Mouse (Mus musculus) heart, embryonic 12.5 days (tissue): ENCODE data around the gene Dnm1. TPM values are rescaled to one million over a fixed set of nuclear protein-coding genes. Genes with fewer than 3 reads are reported as not detected.

Experiments
- ATAC-seq: fragments of 200-750 bp; cut with Nextera tagmentation; 2 replicates; pipeline ENCODE4 v1.8.0; 2017; ENCODE audit warnings: moderate TSS enrichment, moderate library complexity; ENCODE audit not compliant: insufficient number of reproducible peaks, low FRiP score
- H3K27ac ChIP-seq: fragments of 300-500 bp; sonication (generic); 2 replicates; pipeline ENCODE4 v1.5.1; 2016; ENCODE audit warnings: mild to moderate bottlenecking, moderate library complexity; ENCODE audit not compliant: poor library complexity, severe bottlenecking
- H3K27me3 ChIP-seq: fragments of 300-500 bp; sonication (generic); replicated peaks from 2 replicates; pipeline ENCODE4 v1.6.1; 2016; ENCODE audit warnings: mild to moderate bottlenecking, moderate library complexity
- H3K36me3 ChIP-seq: fragments of 300-500 bp; sonication (generic); 2 replicates; pipeline ENCODE4 v1.6.1; 2016; ENCODE audit warnings: mild to moderate bottlenecking, moderate library complexity
- H3K4me1 ChIP-seq: fragments of 300-500 bp; sonication (generic); replicated peaks from 2 replicates; pipeline ENCODE4 v1.6.1; 2016; ENCODE audit warnings: mild to moderate bottlenecking
- H3K4me2 ChIP-seq: fragments of 300-500 bp; sonication (generic); 2 replicates; pipeline ENCODE4 v1.6.1; 2016; ENCODE audit warnings: mild to moderate bottlenecking, moderate library complexity
- H3K4me3 ChIP-seq: fragments of 300-500 bp; sonication (generic); 2 replicates; pipeline ENCODE4 v1.5.1; 2016; ENCODE audit warnings: mild to moderate bottlenecking
- H3K9ac ChIP-seq: fragments of 300-500 bp; sonication (generic); 2 replicates; pipeline ENCODE4 v1.6.1; 2016; ENCODE audit warnings: mild to moderate bottlenecking, moderate library complexity
- H3K9me3 ChIP-seq: fragments of 300-500 bp; sonication (generic); replicated peaks from 2 replicates; pipeline ENCODE4 v1.6.1; 2016; ENCODE audit warnings: mild to moderate bottlenecking, moderate library complexity
- WGBS: fragments of 180-500 bp; shearing (Covaris S2); methylation state at CpG from one replicate; pipeline ENCODE4 v1.1.7; 2016; 5-methylcytosine and 5-hydroxymethylcytosine counted together
- polyA plus RNA-seq: library from polyadenylated mRNA; unstranded; fragments of >200 nt; fragmentation: Nextera tagmentation; extraction: Ambion mirVana; gene quantifications from 2 replicates; pipeline ENCODE4 v1.2.1, GENCODE M21; 2016

Gene Dnm1
- polyA plus RNA-seq, 1 experiment from 2014 or later = 7.6 TPM

GRCm38 (mm10) chr2:32319586-32320580 is 33.3 kb downstream of the Dnm1 start:
- Histone ChIP-seq H3K27me3 (peaks cover 40% of the 10 kb centered on the region), H3K4me1 (peaks cover 62% of the 10 kb centered on the region)
- 36% methylated on average over 9 of the region's 9 CpGs for WGBS

GRCm38 (mm10) chr2:32318709-32319585 is 34.2 kb downstream of the Dnm1 start:
- H3K27ac ChIP-seq = peak overlapping the region; percentile 84
- H3K4me2 ChIP-seq = peak overlapping the region; percentile 70
- 66% methylated on average over 14 of the region's 14 CpGs for WGBS
- H3K36me3 ChIP-seq = no peaks in the 10 kb centered on the region
- ATAC-seq = no peak
- H3K9me3 ChIP-seq = no peaks in the 10 kb centered on the region
- H3K4me1 ChIP-seq = peaks cover 65% of the 10 kb centered on the region
- H3K4me3 ChIP-seq = peak overlapping the region; percentile 52
- peak overlapping the region; percentile 73 for H3K9ac ChIP-seq
- H3K27me3 ChIP-seq = peaks cover 43% of the 10 kb centered on the region

More at GRCm38 (mm10) chr2:32319586-32320580, 33.3 kb downstream of the Dnm1 start:
- no peak for ATAC-seq
- H3K4me2 ChIP-seq = peak overlapping the region; percentile 33; the same call in 1 of the 2 replicates
- peak overlapping the region; percentile 58 for H3K27ac ChIP-seq
- no peaks in the 10 kb centered on the region for H3K9me3 ChIP-seq
- no peak overlapping the region for H3K4me3 ChIP-seq
- no peaks in the 10 kb centered on the region for H3K36me3 ChIP-seq
- H3K9ac ChIP-seq = no peak overlapping the region

- Histone ChIP-seq H3K4me3 (peak overlapping the region; percentile 52), H3K9ac (peak overlapping the region; percentile 73), H3K36me3 (no peaks in the 10 kb centered on the region), H3K4me1 (peaks cover 65% of the 10 kb centered on the region), H3K4me2 (peak overlapping the region; percentile 70), H3K9me3 (no peaks in the 10 kb centered on the region), H3K27ac (peak overlapping the region; percentile 84), H3K27me3 (peaks cover 38% of the 10 kb centered on the region)
- 12% methylated on average over 14 of the region's 19 CpGs for WGBS
- peak; percentile 80 for ATAC-seq
Measured at GRCm38 (mm10) chr2:32317791-32318417, 35.2 kb downstream of the Dnm1 start.

- Histone ChIP-seq H3K4me2 (peak overlapping the region; percentile 70), H3K9me3 (no peaks in the 10 kb centered on the region), H3K27ac (peak overlapping the region; percentile 77), H3K27me3 (peaks cover 34% of the 10 kb centered on the region), H3K4me3 (no peak overlapping the region), H3K36me3 (no peaks in the 10 kb centered on the region), H3K4me1 (peaks cover 67% of the 10 kb centered on the region), H3K9ac (0 out of 2 replicates have a peak overlapping the region, but pooled peaks have one; percentile 2)
- 61% methylated on average over 20 of the region's 20 CpGs for WGBS
- ATAC-seq = peak; percentile 7
Measured at GRCm38 (mm10) chr2:32316887-32317656, 36.1 kb downstream of the Dnm1 start.

GRCm38 (mm10) chr2:32315751-32316150 is 37.4 kb downstream of the Dnm1 start:
- Histone ChIP-seq H3K9me3 (no peaks in the 10 kb centered on the region), H3K9ac (no peak overlapping the region), H3K27me3 (peaks cover 36% of the 10 kb centered on the region), H3K27ac (peak overlapping the region; percentile 77), H3K4me2 (peak overlapping the region; percentile 21), H3K4me3 (peak overlapping the region; percentile 6; the same call in 1 of the 2 replicates), H3K4me1 (peaks cover 75% of the 10 kb centered on the region), H3K36me3 (no peaks in the 10 kb centered on the region)
- ATAC-seq = no peak
- WGBS = 6% methylated on average over 8 of the region's 8 CpGs

GRCm38 (mm10) chr2:32314831-32315230 is 38.3 kb downstream of the Dnm1 start:
- H3K9ac ChIP-seq = no peak overlapping the region
- no peaks in the 10 kb centered on the region for H3K9me3 ChIP-seq
- ATAC-seq = no peak
- peaks cover 6% of the 10 kb centered on the region for H3K36me3 ChIP-seq
- peaks cover 72% of the 10 kb centered on the region for H3K4me1 ChIP-seq
- no peak overlapping the region for H3K4me3 ChIP-seq
- H3K4me2 ChIP-seq = no peak overlapping the region
- WGBS = 92% methylated on average over 14 of the region's 14 CpGs
- peaks cover 32% of the 10 kb centered on the region for H3K27me3 ChIP-seq
- peak overlapping the region; percentile 77 for H3K27ac ChIP-seq

- peaks cover 27% of the 10 kb centered on the region for H3K36me3 ChIP-seq
Measured at GRCm38 (mm10) chr2:32312318-32312964, 40.7 kb downstream of the Dnm1 start.

GRCm38 (mm10) chr2:32311443-32312317 is 41.5 kb downstream of the Dnm1 start:
- Histone ChIP-seq H3K27ac (no peak overlapping the region), H3K36me3 (peaks cover 35% of the 10 kb centered on the region), H3K4me3 (peak overlapping the region; percentile 69), H3K4me2 (peak overlapping the region; percentile 99), H3K27me3 (peaks cover 13% of the 10 kb centered on the region), H3K9me3 (no peaks in the 10 kb centered on the region), H3K4me1 (peaks cover 42% of the 10 kb centered on the region), H3K9ac (peak overlapping the region; percentile 86)
- ATAC-seq = no peak; the same call in 1 of the 2 replicates
- 11% methylated on average over 35 of the region's 42 CpGs for WGBS

More at GRCm38 (mm10) chr2:32312318-32312964, 40.7 kb downstream of the Dnm1 start:
- Histone ChIP-seq H3K9ac (peak overlapping the region; percentile 86), H3K9me3 (no peaks in the 10 kb centered on the region), H3K27ac (no peak overlapping the region), H3K4me1 (peaks cover 50% of the 10 kb centered on the region), H3K4me2 (peak overlapping the region; percentile 99), H3K4me3 (peak overlapping the region; percentile 69), H3K27me3 (peaks cover 19% of the 10 kb centered on the region)
- WGBS = under 1% methylated on average over 55 of the region's 56 CpGs
- peak; percentile 86 for ATAC-seq
